Mouse (Mus musculus) myocyte (in vitro differentiated cells): ENCODE data around the gene Abcc12. TPM values are rescaled to one million over a fixed set of nuclear protein-coding genes. Genes with fewer than 3 reads are reported as not detected.
A peak's percentile ranks its signal among the peaks of the same experiment; 100 is the strongest.

Source experiments
- H3K27me3 ChIP-seq: one replicate; pipeline ENCODE4 v1.6.1; 2011; ENCODE audit not compliant: control insufficient read depth, insufficient read depth, insufficient read length
- H3K36me3 ChIP-seq: one replicate; pipeline ENCODE4 v1.6.1; 2011; ENCODE audit not compliant: control insufficient read depth, insufficient read depth
- H3K4me2 ChIP-seq: one replicate; pipeline ENCODE4 v1.6.1; 2011; ENCODE audit warnings: low read depth, control low read depth
- H3K4me3 ChIP-seq: one replicate; pipeline ENCODE4 v1.5.1; 2011; ENCODE audit warnings: mild to moderate bottlenecking, control low read depth, moderate library complexity
- H3K79me2 ChIP-seq: one replicate; pipeline ENCODE4 v1.6.1; 2011; ENCODE audit not compliant: control insufficient read depth, insufficient read depth
- H3ac ChIP-seq: one replicate; pipeline ENCODE4 v1.6.1; 2011; ENCODE audit not compliant: control insufficient read depth, insufficient read length
- CEBPB ChIP-seq: IDR thresholded peaks from 2 replicates; pipeline ENCODE4 v1.6.1; 2011; ENCODE audit warnings: mild to moderate bottlenecking, moderate library complexity; ENCODE audit not compliant: poor library complexity, insufficient read depth, severe bottlenecking
- E2F4 ChIP-seq: IDR thresholded peaks from one replicate; pipeline ENCODE4 v1.6.1; 2011; ENCODE audit warnings: mild to moderate bottlenecking, control low read depth, moderate library complexity; ENCODE audit not compliant: insufficient read depth
- MAX ChIP-seq: IDR thresholded peaks from one replicate; pipeline ENCODE4 v1.6.1; 2011; ENCODE audit warnings: low read depth, mild to moderate bottlenecking, control low read depth
- MYOD1 ChIP-seq, 3 experiments: IDR thresholded peaks; one replicate each; pipeline ENCODE4 v1.6.1; 2011; ENCODE audit warnings: control low read depth in 2 of 3, low read depth in 2 of 3, mild to moderate bottlenecking in 2 of 3, moderate library complexity in 1 of 3; ENCODE audit not compliant: insufficient read length in 2 of 3, control insufficient read depth in 1 of 3
- MYOG ChIP-seq, 3 experiments: IDR thresholded peaks; one replicate each; pipeline ENCODE4 v1.6.1; 2011; ENCODE audit warnings: control low read depth in 2 of 3, low read depth in 2 of 3, mild to moderate bottlenecking in 2 of 3; ENCODE audit not compliant: insufficient read length in 2 of 3, control insufficient read depth in 1 of 3, insufficient read depth in 1 of 3
- POLR2A ChIP-seq: IDR thresholded peaks from one replicate; pipeline ENCODE4 v1.6.1; 2011; ENCODE audit warnings: low read depth, mild to moderate bottlenecking, control low read depth, moderate library complexity; ENCODE audit not compliant: insufficient read length
- POLR2AphosphoS2 ChIP-seq: IDR thresholded peaks from one replicate; pipeline ENCODE4 v1.6.1; 2011; ENCODE audit warnings: low read depth, control low read depth; ENCODE audit not compliant: insufficient read length
- REST ChIP-seq: IDR thresholded peaks from one replicate; pipeline ENCODE4 v1.6.1; 2011; ENCODE audit warnings: mild to moderate bottlenecking, control low read depth, moderate library complexity; ENCODE audit not compliant: insufficient read depth, insufficient read length
- SRF ChIP-seq: IDR thresholded peaks from one replicate; pipeline ENCODE4 v1.6.1; 2011; ENCODE audit warnings: low read depth; ENCODE audit not compliant: control insufficient read depth, insufficient read length
- TCF12 ChIP-seq: IDR thresholded peaks from one replicate; pipeline ENCODE4 v1.6.1; 2011; ENCODE audit warnings: mild to moderate bottlenecking, control low read depth; ENCODE audit not compliant: poor library complexity, insufficient read depth, severe bottlenecking
- TCF3 ChIP-seq: IDR thresholded peaks from one replicate; pipeline ENCODE4 v1.6.1; 2011; ENCODE audit warnings: low read depth, control low read depth; ENCODE audit not compliant: insufficient read length
- USF1 ChIP-seq: IDR thresholded peaks from one replicate; pipeline ENCODE4 v1.6.1; 2011; ENCODE audit warnings: low read depth, mild to moderate bottlenecking, control low read depth, moderate library complexity
- polyA plus RNA-seq: library from polyadenylated mRNA; unstranded; fragments of >200 nt; fragmentation: generic; extraction: Trizol; gene quantifications from one replicate; pipeline ENCODE4 v1.2.1, GENCODE M21; 2012; ENCODE audit warnings: missing spikeins

The Abcc12 gene
- polyA plus RNA-seq, 1 experiment, result not detected

DNA sequence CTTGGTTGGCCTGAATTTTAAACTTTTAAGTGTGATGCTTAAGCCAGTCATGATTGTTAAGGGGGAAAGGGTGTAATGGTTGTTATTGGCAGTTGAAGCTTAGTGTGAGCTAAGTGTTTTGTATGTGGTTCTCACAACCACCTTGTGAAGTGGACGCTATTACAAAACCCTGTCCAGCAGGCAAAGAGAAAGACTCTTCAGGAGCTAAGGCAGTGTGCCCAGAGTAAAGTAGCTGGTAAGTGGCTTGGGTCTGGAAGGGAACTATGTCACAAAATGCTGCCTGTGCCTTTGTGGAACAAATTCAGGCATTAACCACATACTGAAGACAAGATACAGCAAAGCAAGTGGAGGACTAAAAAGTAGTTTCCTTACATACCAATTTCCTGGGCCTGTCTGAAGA is 34.5 kb downstream of the Abcc12 start:
- H3K4me2 ChIP-seq, result no peak overlapping the region
- no peak overlapping the region for H3ac ChIP-seq
- H3K36me3 ChIP-seq, result no peaks in the 10 kb centered on the region
- H3K79me2 ChIP-seq, result no peaks in the 10 kb centered on the region
- H3K4me3 ChIP-seq, result no peak overlapping the region
- TF ChIP-seq MYOD1 (IDR thresholded peaks at IDR 0.05; ENCODE audit: control insufficient read depth in 1 of 3, insufficient read length in 2 of 3, low read depth in 2 of 3) (no peak), POLR2AphosphoS2 (no peak), MAX (no peak), E2F4 (no peak), MYOG (IDR thresholded peaks at IDR 0.05; ENCODE audit: control insufficient read depth in 1 of 3, insufficient read depth in 1 of 3, insufficient read length in 2 of 3, low read depth in 2 of 3) (no peak), POLR2A (no peak), REST (no peak), USF1 (no peak), TCF12 (no peak), TCF3 (no peak), SRF (no peak), CEBPB (no peak)
- H3K27me3 ChIP-seq, result peaks cover 13% of the 10 kb centered on the region

DNA sequence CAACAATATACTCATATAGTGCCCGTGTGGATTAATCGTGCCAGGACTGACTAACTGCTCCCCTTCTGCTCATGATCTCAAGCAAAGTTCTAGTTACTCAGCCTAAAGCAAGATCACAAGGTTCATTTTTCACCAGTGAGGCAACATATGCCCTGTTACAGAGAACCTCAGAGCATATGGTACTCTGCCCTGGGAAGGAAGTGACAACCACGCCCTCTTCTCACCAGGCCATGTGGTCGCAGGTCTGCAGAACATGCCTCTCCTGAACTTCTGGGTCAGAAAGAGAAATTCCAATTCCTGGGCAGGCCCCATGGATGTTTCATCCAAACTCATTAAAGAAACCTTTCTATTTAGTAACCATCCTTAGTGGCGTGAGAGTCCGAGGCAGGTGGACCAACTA is 39.6 kb downstream of the Abcc12 start:
- Histone ChIP-seq H3K36me3 (no peaks in the 10 kb centered on the region), H3K4me2 (no peak overlapping the region), H3ac (no peak overlapping the region), H3K79me2 (no peaks in the 10 kb centered on the region), H3K27me3 (peaks cover 13% of the 10 kb centered on the region), H3K4me3 (no peak overlapping the region)
- TF ChIP-seq POLR2AphosphoS2, result no peak
- no peak for TF ChIP-seq TCF3
- no peak for TF ChIP-seq SRF
- TF ChIP-seq E2F4, result no peak
- TF ChIP-seq REST, result no peak
- no peak for TF ChIP-seq POLR2A
- TF ChIP-seq USF1, result no peak

GRCm38 (mm10) chr8:86540376-86540775 is 40.1 kb downstream of the Abcc12 start:
- H3K27me3 ChIP-seq, result peaks cover 13% of the 10 kb centered on the region
- no peaks in the 10 kb centered on the region for H3K36me3 ChIP-seq

GRCm38 (mm10) chr8:86536663-86536987 is 43.9 kb downstream of the Abcc12 start:
- no peak overlapping the region for H3K4me3 ChIP-seq
- H3K79me2 ChIP-seq, result no peaks in the 10 kb centered on the region
- no peaks in the 10 kb centered on the region for H3K36me3 ChIP-seq
- H3ac ChIP-seq, result no peak overlapping the region
- peaks cover 4% of the 10 kb centered on the region for H3K27me3 ChIP-seq
- H3K4me2 ChIP-seq, result no peak overlapping the region
- TF ChIP-seq MAX, result no peak
- TF ChIP-seq MYOD1 (IDR thresholded peaks at IDR 0.05; ENCODE audit: control insufficient read depth in 1 of 3, insufficient read length in 2 of 3, low read depth in 2 of 3), result no peak
- TF ChIP-seq USF1, result no peak
- TF ChIP-seq POLR2AphosphoS2, result no peak
- no peak for TF ChIP-seq CEBPB
- TF ChIP-seq POLR2A, result no peak
- TF ChIP-seq E2F4, result no peak
- no peak for TF ChIP-seq REST
- no peak for TF ChIP-seq TCF12
- TF ChIP-seq TCF3, result no peak

More at GRCm38 (mm10) chr8:86540376-86540775, 40.1 kb downstream of the Abcc12 start:
- no peak overlapping the region for H3ac ChIP-seq
- no peak overlapping the region for H3K4me2 ChIP-seq
- TF ChIP-seq TCF12, result no peak
- TF ChIP-seq TCF3, result no peak
- no peak for TF ChIP-seq MYOG (IDR thresholded peaks at IDR 0.05; ENCODE audit: control insufficient read depth in 1 of 3, insufficient read depth in 1 of 3, insufficient read length in 2 of 3, low read depth in 2 of 3)
- no peak for TF ChIP-seq POLR2AphosphoS2
- no peak for TF ChIP-seq MYOD1 (IDR thresholded peaks at IDR 0.05; ENCODE audit: control insufficient read depth in 1 of 3, insufficient read length in 2 of 3, low read depth in 2 of 3)
- no peak for TF ChIP-seq USF1
- no peak for TF ChIP-seq REST
- no peak for TF ChIP-seq CEBPB
- no peak for TF ChIP-seq MAX
- TF ChIP-seq SRF, result no peak
- no peak for TF ChIP-seq POLR2A
- no peak for TF ChIP-seq E2F4
- no peak overlapping the region for H3K4me3 ChIP-seq
- H3K79me2 ChIP-seq, result no peaks in the 10 kb centered on the region

DNA sequence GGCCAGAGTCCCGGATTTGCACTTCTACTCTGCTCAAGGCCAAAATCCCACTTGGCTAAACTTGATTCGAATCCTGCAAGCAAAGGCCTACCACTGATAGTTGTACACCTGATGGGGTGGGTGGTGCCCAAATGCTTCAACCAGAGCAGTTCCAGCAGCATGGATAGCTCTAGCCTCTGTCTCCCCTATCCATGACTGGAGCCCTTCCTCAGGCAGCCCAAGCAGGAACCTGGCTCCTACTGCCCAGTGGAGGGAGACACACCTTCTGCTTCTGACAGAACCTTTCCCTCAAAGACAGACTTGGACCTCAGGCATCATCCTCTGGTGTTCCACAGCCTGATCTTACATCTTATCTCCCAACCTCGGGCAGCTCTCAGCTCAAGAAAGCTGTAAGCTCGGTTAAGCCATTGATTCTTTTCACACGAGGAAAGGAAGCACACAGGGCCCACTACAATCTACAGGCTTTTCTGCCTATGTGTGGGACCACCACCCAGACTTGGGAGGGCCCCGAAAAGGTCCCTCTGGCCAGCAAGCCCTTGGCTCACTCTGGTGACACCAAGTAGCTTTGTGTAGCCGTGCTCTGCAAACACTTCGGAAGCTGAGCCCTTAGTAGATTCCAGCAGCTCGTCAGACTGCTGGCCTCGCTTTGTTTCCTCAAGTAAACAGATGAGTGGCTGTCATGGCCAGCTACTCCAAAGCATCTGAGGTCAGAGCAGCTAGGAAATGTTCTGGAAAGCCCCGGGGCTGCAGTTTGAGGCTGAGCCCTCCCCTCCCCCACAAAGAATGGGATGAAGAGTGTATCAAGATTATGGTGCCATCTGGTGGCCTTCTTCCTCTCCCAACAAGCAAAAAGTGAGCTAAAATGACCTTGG is 44.5 kb downstream of the Abcc12 start:
- Histone ChIP-seq H3K36me3 (no peaks in the 10 kb centered on the region), H3K79me2 (no peaks in the 10 kb centered on the region), H3ac (no peak overlapping the region), H3K4me2 (peak overlapping the region; percentile 56), H3K27me3 (peaks cover 4% of the 10 kb centered on the region), H3K4me3 (no peak overlapping the region)
- TF ChIP-seq POLR2A (no peak), TCF12 (no peak)
